Mouse (Mus musculus) lung, embryonic 16.5 days (tissue): ENCODE data around the gene Prkcb. TPM values are rescaled to one million over a fixed set of nuclear protein-coding genes. Genes with fewer than 3 reads are reported as not detected.

Experiments used
- ATAC-seq: fragments of 200-750 bp; cut with Nextera tagmentation; 2 replicates; pipeline ENCODE4 v1.8.0; 2017; ENCODE audit warnings: low read depth, mild to moderate bottlenecking, moderate library complexity
- H3K27ac ChIP-seq: fragments of 300-500 bp; sonication (generic); 2 replicates; pipeline ENCODE4 v1.5.1; 2014; ENCODE audit warnings: mild to moderate bottlenecking, control low read depth, low read length
- H3K27me3 ChIP-seq: fragments of 300-500 bp; sonication (generic); 2 replicates; pipeline ENCODE4 v1.6.1; 2014; ENCODE audit warnings: low read depth, low read length, mixed read lengths; ENCODE audit not compliant: control insufficient read depth, insufficient read depth
- H3K36me3 ChIP-seq: fragments of 300-500 bp; sonication (generic); 2 replicates; pipeline ENCODE4 v1.6.1; 2014; ENCODE audit warnings: low read length; ENCODE audit not compliant: control insufficient read depth, insufficient read depth
- H3K4me1 ChIP-seq: fragments of 300-500 bp; sonication (generic); replicated peaks from 2 replicates; pipeline ENCODE4 v1.6.1; 2014; ENCODE audit warnings: low read length, mixed read lengths; ENCODE audit not compliant: control insufficient read depth, insufficient read depth
- H3K4me2 ChIP-seq: fragments of 300-500 bp; sonication (generic); 2 replicates; pipeline ENCODE4 v1.6.1; 2014; ENCODE audit warnings: low read depth, low read length, control low read depth
- H3K4me3 ChIP-seq: fragments of 300-500 bp; sonication (generic); 2 replicates; pipeline ENCODE4 v1.5.1; 2014; ENCODE audit warnings: mild to moderate bottlenecking, low read length, control low read depth
- H3K9ac ChIP-seq: fragments of 300-500 bp; sonication (generic); 2 replicates; pipeline ENCODE4 v1.6.1; 2014; ENCODE audit warnings: low read length, control low read depth
- H3K9me3 ChIP-seq: fragments of 300-500 bp; sonication (generic); 2 replicates; pipeline ENCODE4 v1.6.1; 2016; ENCODE audit warnings: low read length; ENCODE audit not compliant: control insufficient read depth
- WGBS: fragments of 180-500 bp; shearing (Covaris S2); extraction: QIAGEN DNeasy Blood & Tissue Kit; methylation state at CpG from one replicate; pipeline ENCODE4 v1.1.7; 2014; 5-methylcytosine and 5-hydroxymethylcytosine counted together
- polyA plus RNA-seq: library from polyadenylated mRNA; unstranded; fragments of >200 nt; fragmentation: Nextera tagmentation; extraction: Ambion mirVana; gene quantifications from 2 replicates; pipeline ENCODE4 v1.2.1, GENCODE M21; 2015

Prkcb gene
- polyA plus RNA-seq, 1 experiment from 2014 or later: 4.1 TPM

DNA sequence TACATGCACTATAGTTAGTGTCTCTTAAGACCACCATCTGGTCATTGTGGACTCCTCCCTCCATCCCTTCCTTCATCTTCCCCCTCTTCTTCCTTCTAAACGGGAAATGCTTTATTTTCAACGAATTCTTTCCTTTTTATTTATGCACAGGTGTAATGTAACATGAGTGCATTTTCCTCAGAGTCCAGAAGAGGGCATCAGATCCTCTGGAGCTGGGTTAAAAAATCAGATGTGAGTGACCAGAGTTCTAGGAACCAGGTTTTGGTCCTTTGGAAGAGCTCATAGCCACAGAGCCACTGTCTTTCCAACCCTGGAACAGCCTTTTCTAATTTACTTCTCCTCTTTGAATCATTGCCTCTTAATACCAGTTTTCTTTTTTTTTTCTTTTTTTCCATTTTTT lies 6.0 kb upstream of the Prkcb start:
- Histone ChIP-seq H3K4me3 (no peak overlapping the region), H3K27me3 (no peaks in the 10 kb centered on the region; the same call in 1 of the 2 replicates), H3K27ac (no peak overlapping the region), H3K4me2 (no peak overlapping the region), H3K9ac (no peak overlapping the region), H3K4me1 (no peaks in the 10 kb centered on the region), H3K36me3 (no peaks in the 10 kb centered on the region), H3K9me3 (no peaks in the 10 kb centered on the region)
- 72% methylated on average over 2 of the region's 2 CpGs for WGBS
- ATAC-seq: no peak

GRCm38 (mm10) chr7:122287217-122287616 lies 1.3 kb upstream of the Prkcb start:
- 46% methylated on average over 1 of the region's 1 CpGs for WGBS
- no peak for ATAC-seq
- peaks cover 35% of the 10 kb centered on the region for H3K27me3 ChIP-seq

DNA sequence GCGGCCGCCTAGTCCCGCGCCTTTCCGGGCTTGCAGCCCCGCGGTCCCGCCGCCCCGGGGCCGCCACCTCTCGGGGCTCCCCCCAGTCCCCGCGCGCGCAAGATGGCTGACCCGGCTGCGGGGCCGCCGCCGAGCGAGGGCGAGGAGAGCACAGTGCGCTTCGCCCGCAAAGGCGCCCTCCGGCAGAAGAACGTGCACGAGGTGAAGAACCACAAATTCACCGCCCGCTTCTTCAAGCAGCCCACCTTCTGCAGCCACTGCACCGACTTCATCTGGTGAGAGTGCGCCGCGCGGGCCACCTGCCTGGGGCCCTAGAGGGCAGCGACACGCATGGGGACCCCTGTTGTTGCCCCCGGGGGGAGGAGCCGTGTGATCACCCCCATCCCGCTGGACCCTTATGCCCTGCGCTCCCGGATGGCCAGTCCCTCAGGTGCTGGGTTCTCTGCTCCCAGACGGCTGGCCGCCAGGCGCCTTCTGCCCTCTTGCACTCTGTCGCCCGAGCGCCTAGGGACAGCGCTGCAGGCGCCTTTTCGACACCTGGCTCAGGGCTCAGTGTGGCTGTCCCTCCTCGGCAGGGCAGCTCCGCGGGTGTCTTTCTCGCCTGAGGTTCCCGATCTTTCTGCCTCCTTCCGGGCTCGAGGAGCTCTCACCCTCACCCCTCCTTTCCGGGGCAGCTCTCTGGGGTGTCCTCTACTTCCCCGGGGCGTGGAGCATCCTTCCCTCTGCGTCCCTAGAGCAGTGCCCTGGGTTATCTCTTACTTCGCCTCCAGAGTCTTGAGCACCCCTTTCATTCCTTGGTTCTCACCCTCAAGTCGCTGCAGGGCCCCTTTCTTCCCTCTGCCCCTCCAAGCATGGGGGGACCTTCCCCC lies 926 bp downstream of the Prkcb start:
- H3K4me1 ChIP-seq: peaks cover 13% of the 10 kb centered on the region
- H3K4me3 ChIP-seq: peak overlapping the region; percentile 59
- ATAC-seq: peak; percentile 21
- H3K9ac ChIP-seq: peak overlapping the region; percentile 59
- no peaks in the 10 kb centered on the region for H3K9me3 ChIP-seq
- H3K27me3 ChIP-seq: peaks cover 36% of the 10 kb centered on the region
- peak overlapping the region; percentile 96 for H3K4me2 ChIP-seq
- H3K36me3 ChIP-seq: no peaks in the 10 kb centered on the region
- H3K27ac ChIP-seq: no peak overlapping the region
- under 1% methylated on average over 61 of the region's 66 CpGs for WGBS

More at GRCm38 (mm10) chr7:122287217-122287616, 1.3 kb upstream of the Prkcb start:
- Histone ChIP-seq H3K27ac (no peak overlapping the region), H3K36me3 (no peaks in the 10 kb centered on the region), H3K4me2 (no peak overlapping the region), H3K4me1 (peaks cover 13% of the 10 kb centered on the region), H3K4me3 (no peak overlapping the region), H3K9ac (no peak overlapping the region), H3K9me3 (no peaks in the 10 kb centered on the region)

DNA sequence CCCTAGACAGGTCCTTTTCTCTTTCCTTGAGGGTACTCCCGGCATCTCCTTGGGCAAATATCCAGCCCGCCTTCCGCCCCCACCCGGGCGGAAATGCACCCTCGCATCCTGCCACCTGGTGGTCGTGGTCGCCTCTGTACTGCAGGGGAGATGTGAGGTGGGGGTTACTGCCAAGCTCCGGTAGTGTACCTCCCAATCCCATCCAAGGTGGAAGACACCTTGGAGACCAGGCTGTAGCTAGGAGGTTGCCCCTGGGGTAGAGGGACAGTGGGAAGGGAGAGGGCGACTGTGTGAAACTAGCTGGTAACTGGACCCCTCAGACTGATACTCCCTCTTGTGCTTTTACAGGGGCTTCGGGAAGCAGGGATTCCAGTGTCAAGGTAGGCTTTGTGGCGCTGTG lies 1.6 kb downstream of the Prkcb start:
- Histone ChIP-seq H3K36me3 (no peaks in the 10 kb centered on the region), H3K9me3 (no peaks in the 10 kb centered on the region), H3K27ac (no peak overlapping the region), H3K27me3 (peaks cover 36% of the 10 kb centered on the region), H3K4me1 (peaks cover 13% of the 10 kb centered on the region), H3K9ac (no peak overlapping the region), H3K4me3 (peak overlapping the region; percentile 59), H3K4me2 (peak overlapping the region; percentile 96)
- ATAC-seq: no peak; the same call in 1 of the 2 replicates
- WGBS: 6% methylated on average over 12 of the region's 12 CpGs

DNA sequence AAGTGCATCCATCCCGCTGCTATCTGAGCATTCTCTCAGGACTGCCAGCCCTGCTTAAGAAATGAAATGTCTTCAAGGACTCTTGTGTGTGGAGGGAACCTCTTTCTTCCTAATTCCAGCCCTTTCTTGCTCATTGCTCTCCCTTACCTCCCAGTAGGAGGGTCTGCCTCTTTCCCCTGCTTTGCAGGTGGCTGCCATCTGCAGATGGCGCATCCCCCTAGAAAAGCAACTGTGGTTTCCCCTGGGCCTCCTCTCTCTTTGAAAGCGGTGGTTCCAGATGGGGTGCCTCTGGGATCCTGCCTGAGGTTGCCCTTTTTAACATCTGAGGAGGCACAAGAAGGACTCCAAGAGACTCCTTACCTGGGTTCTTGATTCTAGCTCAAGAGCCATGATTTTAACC lies 2.2 kb downstream of the Prkcb start:
- 43% methylated on average over 3 of the region's 3 CpGs for WGBS
- H3K4me1 ChIP-seq: peaks cover 13% of the 10 kb centered on the region
- no peak overlapping the region for H3K27ac ChIP-seq
- H3K27me3 ChIP-seq: peaks cover 36% of the 10 kb centered on the region
- no peaks in the 10 kb centered on the region for H3K9me3 ChIP-seq
- H3K4me2 ChIP-seq: no peak overlapping the region
- H3K4me3 ChIP-seq: no peak overlapping the region
- H3K9ac ChIP-seq: no peak overlapping the region
- no peak for ATAC-seq
- no peaks in the 10 kb centered on the region for H3K36me3 ChIP-seq

GRCm38 (mm10) chr7:122292151-122292550 lies 3.6 kb downstream of the Prkcb start:
- Histone ChIP-seq H3K9me3 (no peaks in the 10 kb centered on the region), H3K4me1 (peaks cover 13% of the 10 kb centered on the region), H3K9ac (no peak overlapping the region), H3K27me3 (peaks cover 36% of the 10 kb centered on the region), H3K36me3 (no peaks in the 10 kb centered on the region), H3K4me3 (no peak overlapping the region), H3K4me2 (no peak overlapping the region), H3K27ac (no peak overlapping the region)
- WGBS: 44% methylated on average over 7 of the region's 7 CpGs
- no peak for ATAC-seq

- peaks cover 25% of the 10 kb centered on the region for H3K27me3 ChIP-seq
- no peak overlapping the region for H3K4me3 ChIP-seq
- no peaks in the 10 kb centered on the region for H3K36me3 ChIP-seq
- ATAC-seq: no peak
- H3K4me1 ChIP-seq: peaks cover 8% of the 10 kb centered on the region
- H3K27ac ChIP-seq: no peak overlapping the region
- no peak overlapping the region for H3K9ac ChIP-seq
- WGBS: 48% methylated on average over 7 of the region's 7 CpGs
- H3K4me2 ChIP-seq: no peak overlapping the region
- no peaks in the 10 kb centered on the region for H3K9me3 ChIP-seq
These were observed 5.6 kb downstream of the Prkcb start for GRCm38 (mm10) chr7:122294111-122294510.

DNA sequence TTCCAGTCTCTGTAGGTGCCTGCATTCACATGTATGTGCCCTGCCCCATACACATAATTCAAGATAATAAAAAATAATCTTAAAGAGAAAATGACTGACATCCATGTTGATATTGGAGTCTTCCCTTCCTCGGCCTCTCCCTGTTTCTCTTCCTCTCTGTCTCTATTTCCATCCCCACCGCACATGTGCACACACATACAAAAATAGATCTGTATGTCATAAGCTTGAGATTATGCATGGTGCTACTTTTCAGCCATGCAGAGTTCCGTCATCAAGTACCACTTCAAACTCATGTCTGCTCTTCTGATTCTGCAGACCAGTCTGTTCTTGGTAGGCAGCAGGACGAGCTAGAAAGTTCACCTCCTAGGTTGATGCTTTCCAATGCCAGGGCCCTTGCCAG lies 6.8 kb downstream of the Prkcb start:
- Histone ChIP-seq H3K4me1 (no peaks in the 10 kb centered on the region), H3K27ac (no peak overlapping the region), H3K27me3 (peaks cover 12% of the 10 kb centered on the region), H3K9ac (no peak overlapping the region), H3K9me3 (no peaks in the 10 kb centered on the region), H3K4me2 (no peak overlapping the region), H3K36me3 (no peaks in the 10 kb centered on the region), H3K4me3 (no peak overlapping the region)
- no peak for ATAC-seq
- 74% methylated on average over 4 of the region's 4 CpGs for WGBS

- 71% methylated on average over 1 of the region's 1 CpGs for WGBS
- H3K27ac ChIP-seq: no peak overlapping the region
- no peak overlapping the region for H3K4me3 ChIP-seq
These were observed 7.8 kb downstream of the Prkcb start for GRCm38 (mm10) chr7:122296331-122296730.

More at GRCm38 (mm10) chr7:122296331-122296730, 7.8 kb downstream of the Prkcb start:
- H3K9ac ChIP-seq: no peak overlapping the region
- no peak overlapping the region for H3K4me2 ChIP-seq
- H3K4me1 ChIP-seq: no peaks in the 10 kb centered on the region
- no peaks in the 10 kb centered on the region for H3K9me3 ChIP-seq
- H3K36me3 ChIP-seq: no peaks in the 10 kb centered on the region
- H3K27me3 ChIP-seq: peaks cover 6% of the 10 kb centered on the region; the same call in 1 of the 2 replicates
- ATAC-seq: no peak
